Mouse (Mus musculus): ENCODE results near the gene Dph1.

Gene Dph1

GRCm38 (mm10) chr11:75173095-75173798 is 17.8 kb downstream of the Dph1 start:
- peak; percentile 91 for DNase-seq

DNA sequence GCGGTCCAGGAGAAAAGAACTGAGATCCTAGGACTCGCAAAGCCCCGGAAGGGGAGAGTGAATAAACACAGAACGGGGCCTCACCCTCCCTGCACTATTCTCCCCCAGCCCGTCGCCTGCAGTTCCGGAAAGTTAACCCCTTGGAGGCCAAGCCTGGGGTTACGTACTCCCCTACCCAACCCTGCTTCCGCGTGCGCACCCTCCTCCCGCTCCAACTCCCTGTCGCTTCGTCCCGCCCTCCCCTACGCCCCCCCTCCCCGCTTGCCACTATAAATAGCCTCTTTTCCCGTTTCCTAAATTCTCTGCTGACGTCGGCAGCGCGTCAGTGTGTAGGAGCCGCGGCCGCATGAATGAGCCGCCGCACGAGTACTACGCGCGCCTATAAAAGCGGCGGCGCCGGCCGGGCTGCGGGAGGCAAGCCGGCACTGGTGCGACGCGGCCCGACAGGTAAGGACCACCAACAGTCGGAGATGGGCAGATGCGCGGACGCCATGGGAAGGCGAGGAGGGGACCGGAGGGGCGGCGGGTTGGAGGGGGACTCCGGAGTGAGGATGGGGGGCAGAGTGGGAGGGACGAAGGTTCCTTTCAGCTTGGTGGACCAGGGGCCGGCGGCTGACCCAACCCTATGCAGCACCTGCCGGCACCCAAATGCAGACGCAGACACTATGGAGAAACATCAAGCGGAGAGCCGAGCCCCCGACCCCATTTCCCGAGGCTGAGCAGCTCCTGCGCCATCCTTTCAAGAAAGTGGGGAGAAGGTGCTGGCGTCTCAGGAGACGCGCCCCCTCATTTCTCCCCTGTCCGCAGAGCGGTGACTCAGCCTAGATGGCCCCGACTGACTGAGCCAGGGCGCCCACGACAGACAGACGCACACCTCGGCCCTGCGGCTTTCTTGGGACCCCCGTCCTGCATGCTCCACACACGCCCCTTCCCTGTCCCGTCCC is 18.6 kb downstream of the Dph1 start:
- DNase-seq, result peak; percentile 76

DNA sequence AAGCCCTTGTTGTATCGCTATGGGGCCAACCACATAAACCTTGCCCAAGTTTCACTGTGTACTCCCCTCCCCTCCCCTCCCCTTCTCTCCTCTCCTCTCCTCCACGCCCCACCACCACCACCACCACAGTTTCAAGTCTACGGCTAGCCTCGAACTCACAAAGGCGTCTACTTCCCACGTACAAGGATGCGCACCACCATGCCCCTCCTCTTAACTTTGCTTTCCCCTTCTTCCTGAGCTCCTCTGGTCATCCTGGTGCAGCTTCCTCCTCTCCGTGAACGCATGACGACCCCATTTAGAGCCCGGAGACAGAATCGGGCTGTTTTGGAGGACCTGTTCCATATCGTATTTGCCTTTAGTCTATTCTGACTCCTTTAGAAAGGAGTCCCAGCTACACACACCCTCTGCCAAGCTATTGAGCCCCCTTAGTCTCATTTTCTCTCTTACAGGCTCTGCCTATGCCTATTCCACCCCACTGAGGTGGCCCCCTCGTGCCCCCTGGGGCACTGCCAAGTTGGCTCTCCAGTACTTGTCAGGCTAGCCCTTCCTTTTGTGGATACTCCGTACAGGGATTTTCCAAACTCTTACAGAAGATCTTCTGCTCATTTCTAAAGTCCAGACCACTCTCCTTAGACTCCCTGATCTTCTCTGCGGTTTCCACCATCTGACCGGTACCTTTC is 19.7 kb downstream of the Dph1 start:
- DNase-seq, result no peak

GRCm38 (mm10) chr11:75170136-75170751 is 20.8 kb downstream of the Dph1 start:
- DNase-seq, result peak; percentile 93

- DNase-seq, result no peak
Measured at GRCm38 (mm10) chr11:75169405-75170080, 21.5 kb downstream of the Dph1 start, which contains the start of gene Hic1. TSS of gene Hic1 (minus strand) at chr11:75169519.

DNA sequence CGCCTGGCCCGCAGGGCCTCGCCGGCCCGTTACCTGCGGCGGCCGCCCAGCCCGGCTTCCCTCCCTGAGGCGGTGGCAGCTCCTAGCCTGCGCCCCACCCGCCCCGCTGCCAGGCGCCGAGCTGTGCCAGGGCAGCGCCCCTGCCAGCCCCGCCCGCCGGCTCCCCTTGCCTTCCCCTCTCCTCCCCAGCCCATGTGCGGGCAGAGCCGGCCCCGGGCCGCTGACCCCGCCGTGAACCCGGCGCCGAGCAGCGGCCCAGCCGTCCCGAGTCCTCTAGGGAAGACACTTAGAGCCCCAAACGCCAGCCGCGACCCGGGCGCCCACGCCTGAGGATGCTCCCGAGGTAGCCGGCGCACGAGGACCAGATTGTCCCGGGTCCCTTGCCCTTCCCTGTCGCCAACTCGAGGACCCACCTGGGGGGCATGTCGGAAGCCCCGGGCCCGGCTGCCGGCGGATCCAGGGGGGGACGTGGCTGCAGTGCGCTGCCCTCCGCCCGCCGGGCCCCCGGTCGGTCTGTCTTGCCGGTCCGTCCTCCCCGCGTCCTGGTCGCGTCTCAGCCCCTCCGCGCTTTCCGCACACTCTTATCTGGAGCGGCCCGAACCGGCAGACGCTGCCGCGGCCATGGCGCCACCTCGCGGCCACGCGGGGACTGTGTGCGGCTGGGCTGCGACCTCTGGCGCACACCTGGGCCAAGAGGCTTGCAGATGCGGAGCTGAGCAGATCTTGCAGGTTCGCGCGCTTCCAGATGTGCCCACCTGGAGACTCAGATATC is 22.3 kb downstream of the Dph1 start:
- peak; percentile 90 for DNase-seq

DNA sequence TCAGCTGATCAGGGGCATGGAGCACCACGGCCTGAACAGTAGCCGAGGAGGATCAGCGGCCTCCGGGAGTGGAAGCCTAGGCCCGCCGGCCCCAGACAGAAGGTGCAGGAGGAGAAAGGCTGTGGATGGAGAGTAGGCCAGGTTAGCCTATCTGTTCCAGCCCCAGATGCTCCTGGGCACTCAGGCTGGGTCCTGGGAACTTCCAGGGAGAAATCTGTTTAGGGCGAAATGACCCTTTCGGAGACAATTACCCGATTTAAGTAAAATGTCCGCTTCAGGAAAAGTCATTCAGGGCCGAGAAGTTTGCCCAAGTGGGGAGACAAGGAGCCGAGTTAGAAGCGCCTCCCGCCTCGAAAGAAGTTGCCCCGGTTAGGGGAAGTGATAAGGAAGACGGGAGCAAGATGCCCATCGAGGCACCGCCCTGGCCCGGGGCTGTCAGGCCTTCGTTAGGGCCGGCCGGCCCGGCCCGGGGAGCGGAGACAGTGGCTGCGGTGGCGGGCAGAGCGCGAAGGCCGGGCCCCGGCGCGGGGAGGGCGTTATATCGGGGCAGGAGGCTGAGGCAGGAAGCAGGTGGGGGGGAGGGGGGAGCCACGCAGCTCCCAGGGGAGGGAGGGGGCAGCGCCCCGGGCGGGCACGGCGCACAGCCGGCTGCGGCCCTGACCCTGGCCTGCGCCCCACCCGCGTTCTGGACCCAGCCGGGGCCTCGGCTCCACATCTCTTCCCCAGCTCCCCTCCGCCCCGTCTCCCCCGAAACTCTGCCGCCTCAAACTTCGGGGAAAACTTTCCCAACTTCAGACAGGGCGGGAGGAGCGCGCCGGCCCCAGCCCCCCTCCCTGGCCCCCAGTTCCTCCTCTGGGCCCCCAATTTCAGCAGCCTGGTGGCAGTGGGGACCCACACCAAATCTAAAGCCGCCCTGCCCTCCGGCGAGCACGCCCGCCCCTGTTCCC is 23.1 kb downstream of the Dph1 start:
- DNase-seq, result peak; percentile 40

DNA sequence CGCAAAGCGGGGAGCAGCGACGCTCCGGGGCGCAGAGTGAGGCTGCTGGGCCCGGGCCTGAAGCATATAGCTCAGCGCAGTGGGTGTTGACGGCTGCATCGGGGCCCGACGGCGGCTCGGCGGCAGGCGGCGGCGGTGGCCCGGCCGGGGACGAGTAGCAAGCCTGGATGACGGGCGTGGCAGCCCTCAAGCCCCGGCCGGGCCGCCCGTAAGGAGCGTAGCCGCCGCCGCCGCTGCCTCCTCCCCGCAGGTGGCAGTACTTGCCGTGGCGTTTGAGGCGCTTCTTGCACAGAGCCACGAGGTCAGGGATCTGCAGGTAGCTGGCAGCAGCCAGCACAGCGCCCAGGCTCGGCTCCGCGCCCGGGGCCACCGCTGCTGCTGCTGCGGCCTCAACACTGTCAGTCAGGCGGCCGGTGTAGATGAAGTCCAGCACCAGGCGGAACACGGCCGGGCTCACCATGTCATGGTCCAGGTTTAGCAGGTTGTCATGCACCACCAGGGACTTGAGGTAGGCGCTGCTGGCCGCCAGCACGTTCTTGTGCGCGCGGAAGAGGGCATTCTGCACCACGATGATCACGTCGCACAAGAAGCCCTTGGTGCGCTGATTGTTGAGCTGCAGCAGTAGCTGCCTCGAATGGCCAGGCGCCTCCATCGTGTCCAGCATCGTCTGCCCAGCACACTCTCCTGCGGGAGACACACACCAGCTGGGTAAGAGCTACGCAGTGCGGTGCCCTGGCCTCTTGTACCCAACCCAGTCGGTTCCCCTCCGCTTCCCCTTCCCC is 24.0 kb downstream of the Dph1 start:
- DNase-seq, result peak; percentile 58

DNA sequence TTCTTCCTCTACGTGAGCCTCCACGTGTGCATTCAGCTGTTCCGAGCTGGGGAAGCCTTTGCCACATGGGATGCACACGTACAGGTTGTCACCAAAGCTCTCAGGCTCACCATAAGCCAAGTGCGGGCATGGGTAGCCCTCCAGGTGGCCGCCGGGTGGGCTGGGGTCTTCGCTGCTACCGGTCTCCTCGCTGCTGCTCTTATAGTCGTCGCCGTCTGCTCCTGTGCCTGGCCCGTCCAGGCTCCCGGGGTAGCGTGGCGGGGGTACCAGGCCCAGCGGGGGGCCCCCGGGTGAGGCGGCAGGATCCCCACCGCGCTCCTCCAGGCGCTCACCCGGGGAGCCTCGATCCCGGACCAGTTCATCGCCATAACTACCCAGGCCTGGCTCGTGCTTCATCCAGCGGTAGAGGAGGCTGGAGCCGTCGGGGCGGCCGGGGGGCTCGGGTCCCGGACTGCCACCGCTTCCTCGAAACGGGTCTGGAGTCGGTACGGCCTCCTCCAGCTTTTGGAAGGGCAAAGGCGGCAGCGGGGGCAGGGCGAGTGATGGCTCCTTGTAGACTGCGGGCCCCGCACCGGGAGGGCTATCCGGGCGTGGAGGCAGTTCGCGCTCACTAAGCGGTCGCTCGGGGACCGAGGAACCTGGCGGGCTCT is 24.7 kb downstream of the Dph1 start:
- no peak for DNase-seq

- DNase-seq, result peak; percentile 60
Measured at GRCm38 (mm10) chr11:75165441-75166192, 25.4 kb downstream of the Dph1 start.

DNA sequence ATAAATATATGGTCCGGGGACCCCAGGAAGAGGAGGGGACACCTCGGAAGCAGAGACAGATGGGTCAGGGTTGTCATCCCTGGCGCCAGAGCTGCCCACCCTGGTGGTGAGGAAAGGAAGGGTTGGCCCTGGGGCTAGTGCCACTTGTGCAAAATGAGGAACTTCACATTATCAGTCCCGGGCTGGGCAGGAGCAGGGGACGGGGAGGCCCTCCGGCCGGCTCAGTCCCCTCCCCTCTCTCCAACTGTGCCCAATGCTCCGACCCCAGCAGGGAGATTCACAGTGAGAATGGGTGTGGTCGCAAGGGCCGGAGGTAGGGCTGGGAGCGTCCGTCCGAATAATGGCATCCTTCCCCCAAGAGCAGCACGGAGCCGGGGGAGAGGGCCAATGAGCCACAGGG is 26.3 kb downstream of the Dph1 start:
- no peak for DNase-seq

- DNase-seq, result no peak
Measured at GRCm38 (mm10) chr11:75164051-75164450, 27.0 kb downstream of the Dph1 start.

DNA sequence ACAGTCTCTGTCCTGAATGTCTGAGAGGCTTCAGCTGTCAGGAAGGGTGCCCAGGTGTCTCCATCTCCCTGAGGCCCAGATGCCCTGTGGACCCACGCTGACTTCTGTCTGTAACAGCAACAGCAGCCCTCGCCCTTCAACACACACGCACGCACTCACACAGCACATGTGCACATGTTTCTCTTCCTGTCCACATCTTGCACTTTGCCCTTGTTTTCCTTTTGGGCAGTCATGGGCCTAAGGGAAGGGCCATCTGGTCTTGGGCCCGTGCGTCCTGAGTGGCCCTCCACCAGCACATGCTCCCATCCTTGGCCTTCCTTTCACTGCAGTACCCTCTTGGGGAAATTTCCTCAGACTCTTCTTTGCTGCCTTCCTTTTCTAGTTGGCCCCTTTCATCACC is 27.7 kb downstream of the Dph1 start:
- no peak for DNase-seq

GRCm38 (mm10) chr11:75162591-75163080 is 28.4 kb downstream of the Dph1 start:
- no peak for DNase-seq

GRCm38 (mm10) chr11:75161417-75162008 is 29.5 kb downstream of the Dph1 start:
- DNase-seq, result no peak

DNA sequence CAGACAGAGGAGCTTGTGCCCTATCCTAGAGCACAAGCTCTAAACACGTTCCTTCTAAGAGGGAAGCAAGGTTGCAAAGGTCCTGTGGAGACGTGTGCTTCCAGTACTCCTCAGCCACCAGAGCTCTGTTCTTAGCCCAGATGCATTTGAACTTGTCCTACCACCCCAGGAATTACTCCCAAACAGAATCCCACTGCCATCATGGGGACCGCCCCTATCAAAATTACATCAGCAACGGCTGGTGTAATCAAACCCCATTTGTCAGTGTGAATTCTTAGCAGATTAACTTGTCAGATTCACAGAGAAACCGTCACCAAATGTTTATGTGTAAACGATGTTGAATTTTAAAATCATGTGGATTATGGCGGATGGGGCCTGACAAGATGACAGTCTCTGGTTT is 30.1 kb downstream of the Dph1 start:
- no peak for DNase-seq

DNA sequence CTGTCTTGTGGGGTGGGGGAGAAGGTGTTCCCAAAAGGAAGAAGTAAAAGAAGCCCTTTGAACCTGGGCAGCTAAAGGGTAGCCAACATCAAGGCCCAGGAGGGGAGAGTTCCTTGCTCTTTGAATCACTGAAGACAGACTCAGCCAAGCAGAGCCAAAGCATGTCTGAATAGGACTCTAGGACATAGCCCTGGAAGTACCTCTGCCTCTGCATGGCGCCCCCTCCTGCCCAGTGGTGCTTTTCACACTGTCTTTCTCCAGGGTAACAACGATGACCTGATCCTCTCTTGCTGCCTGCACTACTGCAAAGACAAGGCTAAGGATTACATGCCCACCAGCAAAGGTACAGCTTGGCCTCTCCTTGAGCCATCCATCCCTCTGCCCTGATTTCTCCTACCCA is 31.5 kb downstream of the Dph1 start:
- no peak for DNase-seq

GRCm38 (mm10) chr11:75158432-75158831 is 32.6 kb downstream of the Dph1 start:
- no peak for DNase-seq
